Mouse (Mus musculus) forebrain, postnatal 0 days (tissue): ENCODE data around the gene Btg3. TPM values are rescaled to one million over a fixed set of nuclear protein-coding genes. Genes with fewer than 3 reads are reported as not detected.
A peak's percentile ranks its signal among the peaks of the same experiment; 100 is the strongest.

Experiments
- ATAC-seq: fragments of 200-750 bp; cut with Nextera tagmentation; 2 replicates; pipeline ENCODE4 v1.8.0; 2017; ENCODE audit warnings: mild to moderate bottlenecking, moderate library complexity
- DNase-seq: peaks from one replicate; pipeline ENCODE4 v3.0.0-alpha.2; 2015
- H3K27ac ChIP-seq: fragments of 300-500 bp; sonication (generic); 2 replicates; pipeline ENCODE4 v1.5.1; 2014; ENCODE audit warnings: low read depth, mild to moderate bottlenecking, antibody characterized with exemption, low read length, moderate library complexity, mixed read lengths
- H3K27me3 ChIP-seq: fragments of 300-500 bp; sonication (generic); 2 replicates; pipeline ENCODE4 v1.6.1; 2014; ENCODE audit warnings: mild to moderate bottlenecking, low read length, mixed read lengths; ENCODE audit not compliant: insufficient read depth
- H3K36me3 ChIP-seq: fragments of 300-500 bp; sonication (generic); 2 replicates; pipeline ENCODE4 v1.6.1; 2014; ENCODE audit warnings: mild to moderate bottlenecking, moderate library complexity; ENCODE audit not compliant: insufficient read depth
- H3K4me1 ChIP-seq: fragments of 300-500 bp; sonication (generic); 2 replicates; pipeline ENCODE4 v1.6.1; 2014; ENCODE audit warnings: antibody characterized with exemption; ENCODE audit not compliant: insufficient read depth
- H3K4me2 ChIP-seq: fragments of 300-500 bp; sonication (generic); 2 replicates; pipeline ENCODE4 v1.6.1; 2014; ENCODE audit warnings: low read depth, mild to moderate bottlenecking, moderate library complexity
- H3K4me3 ChIP-seq: fragments of 300-500 bp; sonication (generic); 2 replicates; pipeline ENCODE4 v1.5.1; 2014; ENCODE audit warnings: low read depth, low read length, mixed read lengths
- H3K9ac ChIP-seq: fragments of 300-500 bp; sonication (generic); 2 replicates; pipeline ENCODE4 v1.6.1; 2014; ENCODE audit warnings: mild to moderate bottlenecking
- H3K9me3 ChIP-seq: fragments of 300-500 bp; sonication (generic); 2 replicates; pipeline ENCODE4 v1.6.1; 2016; ENCODE audit warnings: low read length
- CTCF ChIP-seq: sonication (generic); IDR thresholded peaks from 2 replicates; pipeline ENCODE4 v1.5.1; 2016; ENCODE audit warnings: antibody characterized with exemption, control low read depth, low read depth
- WGBS: fragments of 180-500 bp; shearing (Covaris S2); extraction: QIAGEN DNeasy Blood & Tissue Kit; methylation state at CpG from one replicate; pipeline ENCODE4 v1.1.7; 2014; 5-methylcytosine and 5-hydroxymethylcytosine counted together
- polyA plus RNA-seq: library from polyadenylated mRNA; unstranded; fragments of >200 nt; fragmentation: Nextera tagmentation; extraction: Ambion mirVana; gene quantifications from 2 replicates; pipeline ENCODE4 v1.2.1, GENCODE M21; 2015
- total RNA-seq: library from RNA; depleted of rRNA; stranded (reverse); fragments of >200 nt; gene quantifications from 2 replicates; pipeline ENCODE4 v1.2.3, GENCODE M21; 2014

Btg3 gene
- total and polyA plus RNA-seq, 2 experiments from 2014 or later: 9.8 to 20.2 TPM

- H3K4me3 ChIP-seq: peak overlapping the region; percentile 96
- no peaks in the 10 kb centered on the region for H3K27me3 ChIP-seq
- DNase-seq: peak; percentile 73
- H3K27ac ChIP-seq: no peak overlapping the region; the same call in 1 of the 2 replicates
- peak overlapping the region; percentile 96 for H3K9ac ChIP-seq
- H3K9me3 ChIP-seq: no peaks in the 10 kb centered on the region
- peaks cover 11% of the 10 kb centered on the region; the same call in 1 of the 2 replicates for H3K4me1 ChIP-seq
- TF ChIP-seq CTCF: no peak
- H3K36me3 ChIP-seq: no peaks in the 10 kb centered on the region; the same call in 1 of the 2 replicates
- WGBS: 2% methylated on average over 10 of the region's 10 CpGs
- ATAC-seq: no peak
- H3K4me2 ChIP-seq: peak overlapping the region; percentile 71
Observed at GRCm38 (mm10) chr16:78302678-78303050, 74.3 kb downstream of the Btg3 start.

- H3K27me3 ChIP-seq: no peaks in the 10 kb centered on the region
- WGBS: under 1% methylated on average over 64 of the region's 65 CpGs
- ATAC-seq (peak; percentile 50), DNase-seq (peak; percentile 69)
- peaks cover 11% of the 10 kb centered on the region; the same call in 1 of the 2 replicates for H3K4me1 ChIP-seq
- peak overlapping the region; percentile 96 for H3K4me3 ChIP-seq
- peak overlapping the region; percentile 93 for H3K27ac ChIP-seq
- H3K9ac ChIP-seq: peak overlapping the region; percentile 96
- TF ChIP-seq CTCF: no peak
- H3K4me2 ChIP-seq: peak overlapping the region; percentile 71
- H3K36me3 ChIP-seq: no peaks in the 10 kb centered on the region
- no peaks in the 10 kb centered on the region for H3K9me3 ChIP-seq
Observed at GRCm38 (mm10) chr16:78301831-78302677, 74.9 kb downstream of the Btg3 start.

- Histone ChIP-seq H3K36me3 (no peaks in the 10 kb centered on the region), H3K4me1 (peaks cover 11% of the 10 kb centered on the region; the same call in 1 of the 2 replicates), H3K9ac (peak within 1 kb of the TSS; percentile 96), H3K9me3 (no peaks in the 10 kb centered on the region), H3K4me2 (peak within 1 kb of the TSS; percentile 71), H3K4me3 (peak within 1 kb of the TSS; percentile 96), H3K27me3 (no peaks in the 10 kb centered on the region), H3K27ac (peak within 1 kb of the TSS; percentile 93)
- WGBS: under 1% methylated on average over 34 of the region's 34 CpGs
- DNase-seq: peak; percentile 94
- TF ChIP-seq CTCF: peak; percentile 28; the same call in 1 of the 2 replicates
- peak; percentile 97 for ATAC-seq
Observed at GRCm38 (mm10) chr16:78301183-78301830, 75.7 kb downstream of the Btg3 start, which contains the start of gene Cxadr. Cxadr (plus strand) TSS chr16:78301489.

GRCm38 (mm10) chr16:78296114-78296513 is 80.9 kb downstream of the Btg3 start:
- no peak for TF ChIP-seq CTCF
- Histone ChIP-seq H3K27ac (no peak overlapping the region), H3K9ac (no peak overlapping the region), H3K4me1 (no peaks in the 10 kb centered on the region), H3K4me3 (no peak overlapping the region), H3K36me3 (no peaks in the 10 kb centered on the region), H3K9me3 (no peaks in the 10 kb centered on the region), H3K27me3 (no peaks in the 10 kb centered on the region), H3K4me2 (no peak overlapping the region)
- no peak for ATAC-seq
- DNase-seq: no peak
- 70% methylated on average over 9 of the region's 9 CpGs for WGBS

GRCm38 (mm10) chr16:78295601-78296000 is 81.4 kb downstream of the Btg3 start:
- WGBS: 64% methylated on average over 4 of the region's 4 CpGs
- Histone ChIP-seq H3K36me3 (no peaks in the 10 kb centered on the region), H3K4me2 (no peak overlapping the region), H3K9me3 (no peaks in the 10 kb centered on the region), H3K4me1 (no peaks in the 10 kb centered on the region), H3K4me3 (no peak overlapping the region), H3K27me3 (no peaks in the 10 kb centered on the region), H3K27ac (no peak overlapping the region), H3K9ac (no peak overlapping the region)
- no peak for DNase-seq
- no peak for TF ChIP-seq CTCF
- no peak for ATAC-seq

- H3K9ac ChIP-seq: no peak overlapping the region
Observed at GRCm38 (mm10) chr16:78294606-78295275, 82.3 kb downstream of the Btg3 start.

More at GRCm38 (mm10) chr16:78294606-78295275, 82.3 kb downstream of the Btg3 start:
- Histone ChIP-seq H3K4me3 (no peak overlapping the region), H3K36me3 (no peaks in the 10 kb centered on the region), H3K27me3 (no peaks in the 10 kb centered on the region), H3K4me1 (no peaks in the 10 kb centered on the region), H3K27ac (no peak overlapping the region), H3K9me3 (no peaks in the 10 kb centered on the region), H3K4me2 (no peak overlapping the region)
- ATAC-seq (no peak), DNase-seq (no peak)
- WGBS: 54% methylated on average over 5 of the region's 5 CpGs
- TF ChIP-seq CTCF: no peak
